Mouse (Mus musculus): ENCODE data around the gene Zfp985.
"Not testable (repeated sequence)": the region's sequence is repeated elsewhere in the genome, so short reads cannot be mapped to it uniquely, and the experiment has no call there.

- not testable (repeated sequence) for TF ChIP-seq CTCF (IDR thresholded peaks at IDR 0.05; ENCODE audit: control insufficient read depth, insufficient read depth, low read length); POLR2A (IDR thresholded peaks at IDR 0.05; ENCODE audit: borderline replicate concordance, control insufficient read depth, low read depth, low read length)
Observed at GRCm38 (mm10) chr4:147579371-147579770, 26.3 kb downstream of the Zfp985 start.

All from bone marrow, adult 2 months (tissue).